Mouse (Mus musculus) CH12.LX (cell line): ENCODE measurements at regions not wholly inside any gene's neighbourhood (a gene's known extent, or its start where the extent isn't known, plus 50 kb on each side); places are given as distances from the start of the nearest gene placed in this dataset.

ENCODE experiments used
- DNase-seq: peaks from one replicate; pipeline ENCODE4 v3.0.0-alpha.2; 2013; ENCODE audit errors: extremely low read depth
- H3K27ac ChIP-seq: 2 replicates; pipeline ENCODE4 v1.5.1; 2012; ENCODE audit warnings: low read depth, mild to moderate bottlenecking, control low read depth, moderate library complexity; ENCODE audit not compliant: insufficient read depth
- H3K27me3 ChIP-seq: replicated peaks from 2 replicates; pipeline ENCODE3; 2012; ENCODE audit warnings: inconsistent platforms
- H3K36me3 ChIP-seq, 2 experiments: replicated peaks in 1 of 2; 2 replicates each; pipeline versions ENCODE3 to v1.6.1; 2012; ENCODE audit warnings: inconsistent platforms in 1 of 2, low read length in 1 of 2, mild to moderate bottlenecking in 1 of 2, mixed read lengths in 1 of 2, moderate library complexity in 1 of 2; ENCODE audit not compliant: control insufficient read depth in 1 of 2, insufficient read depth in 1 of 2
- H3K4me1 ChIP-seq, 2 experiments: 2 replicates each; pipeline ENCODE4 v1.6.1; 2012; ENCODE audit warnings: inconsistent platforms in 1 of 2, moderate library complexity in 1 of 2; ENCODE audit not compliant: insufficient read depth in 2 of 2, control insufficient read depth in 1 of 2
- H3K4me2 ChIP-seq: 2 replicates; pipeline ENCODE4 v1.6.1; 2012; ENCODE audit warnings: low read depth, mild to moderate bottlenecking, control low read depth; ENCODE audit not compliant: poor library complexity, insufficient read depth, severe bottlenecking
- H3K4me3 ChIP-seq, 3 experiments: fragments of 150-350 bp in 1 of 3; sonication (generic) in 1 of 3; replicated peaks in 1 of 3; 2 replicates each; pipeline versions ENCODE3 to v1.5.1; 2011 to 2012; ENCODE audit warnings: low read depth in 2 of 3, low read length in 2 of 3, mild to moderate bottlenecking in 2 of 3, moderate library complexity in 2 of 3, control low read depth in 1 of 3, improper control_type of control experiment in 1 of 3, inconsistent platforms in 1 of 3, mixed read lengths in 1 of 3; ENCODE audit not compliant: poor library complexity in 1 of 3
- H3K79me2 ChIP-seq: replicated peaks from 2 replicates; pipeline ENCODE4 v1.6.1; 2012; ENCODE audit warnings: mild to moderate bottlenecking, moderate library complexity; ENCODE audit not compliant: control insufficient read depth, poor library complexity, insufficient read depth, severe bottlenecking; ENCODE audit errors: extremely low read depth
- H3K9ac ChIP-seq: 2 replicates; pipeline ENCODE4 v1.6.1; 2012; ENCODE audit warnings: low read depth, mild to moderate bottlenecking, control low read depth, moderate library complexity; ENCODE audit not compliant: insufficient read depth
- H3K9me3 ChIP-seq: replicated peaks from 2 replicates; pipeline ENCODE3; 2012; ENCODE audit warnings: low read length, inconsistent platforms, mixed read lengths
- BHLHE40 ChIP-seq: IDR thresholded peaks from 2 replicates; pipeline ENCODE4 v1.6.1; 2011; ENCODE audit warnings: mild to moderate bottlenecking, low read depth, low read length, improper control_type of control experiment
- CHD2 ChIP-seq: IDR thresholded peaks from 2 replicates; pipeline ENCODE4 v1.6.1; 2011; ENCODE audit warnings: low read length, improper control_type of control experiment
- CTCF ChIP-seq, 2 experiments: IDR thresholded peaks in 1 of 2; conservative IDR thresholded peaks in 1 of 2; 2 replicates each; pipeline ENCODE4 v1.5.1; 2011 to 2012; ENCODE audit warnings: low read depth in 2 of 2, low read length in 2 of 2, improper control_type of control experiment in 1 of 2, inconsistent platforms in 1 of 2, mild to moderate bottlenecking in 1 of 2, moderate library complexity in 1 of 2
- EP300 ChIP-seq: IDR thresholded peaks from 2 replicates; pipeline ENCODE4 v1.6.1; 2011; ENCODE audit warnings: low read length, improper control_type of control experiment
- GABPA ChIP-seq: IDR thresholded peaks from 2 replicates; pipeline ENCODE4 v1.6.1; 2012; ENCODE audit warnings: low read depth, low read length, improper control_type of control experiment, inconsistent platforms; ENCODE audit not compliant: insufficient replicate concordance
- HCFC1 ChIP-seq: IDR thresholded peaks from 2 replicates; pipeline ENCODE4 v1.6.1; 2012; ENCODE audit warnings: low read depth, mild to moderate bottlenecking, inconsistent platforms, low read length, improper control_type of control experiment
- IRF4 ChIP-seq: IDR thresholded peaks from 2 replicates; pipeline ENCODE4 v1.6.1; 2014; ENCODE audit warnings: low read depth, mild to moderate bottlenecking, inconsistent platforms, low read length, improper control_type of control experiment
- KAT2A ChIP-seq: IDR thresholded peaks from 2 replicates; pipeline ENCODE4 v1.6.1; 2012; ENCODE audit warnings: low read length, improper control_type of control experiment, inconsistent platforms; ENCODE audit not compliant: insufficient replicate concordance
- MAFK ChIP-seq: IDR thresholded peaks from 2 replicates; pipeline ENCODE4 v1.6.1; 2011; ENCODE audit warnings: low read length, improper control_type of control experiment; ENCODE audit not compliant: insufficient replicate concordance
- MAX ChIP-seq: IDR thresholded peaks from 2 replicates; pipeline ENCODE4 v1.6.1; 2011; ENCODE audit warnings: low read length, improper control_type of control experiment
- MEF2A ChIP-seq: IDR thresholded peaks from 2 replicates; pipeline ENCODE4 v1.6.1; 2014; ENCODE audit warnings: low read depth, mild to moderate bottlenecking, inconsistent platforms, low read length, improper control_type of control experiment, borderline replicate concordance
- MYC ChIP-seq: IDR thresholded peaks from 2 replicates; pipeline ENCODE4 v1.6.1; 2011; ENCODE audit warnings: low read depth, mild to moderate bottlenecking, improper control_type of control experiment, low read length
- NELFE ChIP-seq: IDR thresholded peaks from 2 replicates; pipeline ENCODE4 v1.6.1; 2011; ENCODE audit warnings: low read depth, low read length, improper control_type of control experiment
- NRF1 ChIP-seq: IDR thresholded peaks from 2 replicates; pipeline ENCODE4 v1.6.1; 2014; ENCODE audit warnings: low read depth, mild to moderate bottlenecking, inconsistent platforms, low read length, improper control_type of control experiment, moderate library complexity
- PAX5 ChIP-seq: IDR thresholded peaks from 2 replicates; pipeline ENCODE4 v1.6.1; 2012; ENCODE audit warnings: low read length, inconsistent platforms, mixed read lengths
- POLR2A ChIP-seq: IDR thresholded peaks from 2 replicates; pipeline ENCODE4 v1.6.1; 2011; ENCODE audit warnings: low read depth, mild to moderate bottlenecking, improper control_type of control experiment, low read length
- POLR2AphosphoS2 ChIP-seq: IDR thresholded peaks from 2 replicates; pipeline ENCODE4 v1.6.1; 2011; ENCODE audit warnings: low read depth, low read length, improper control_type of control experiment
- RAD21 ChIP-seq: IDR thresholded peaks from 2 replicates; pipeline ENCODE4 v1.6.1; 2011; ENCODE audit warnings: low read depth, mild to moderate bottlenecking, low read length, improper control_type of control experiment, moderate library complexity
- RCOR1 ChIP-seq: conservative IDR thresholded peaks from 2 replicates; pipeline ENCODE4 v1.6.1; 2012; ENCODE audit warnings: low read depth, mild to moderate bottlenecking, inconsistent platforms, low read length, improper control_type of control experiment
- SIN3A ChIP-seq: IDR thresholded peaks from 2 replicates; pipeline ENCODE4 v1.6.1; 2012; ENCODE audit warnings: low read length, improper control_type of control experiment, inconsistent platforms
- SMC3 ChIP-seq: IDR thresholded peaks from 2 replicates; pipeline ENCODE4 v1.6.1; 2011; ENCODE audit warnings: low read depth, low read length, improper control_type of control experiment
- TCF12 ChIP-seq: IDR thresholded peaks from 2 replicates; pipeline ENCODE4 v1.6.1; 2014; ENCODE audit warnings: low read depth, mild to moderate bottlenecking, inconsistent platforms, low read length, improper control_type of control experiment
- UBTF ChIP-seq: IDR thresholded peaks from 2 replicates; pipeline ENCODE4 v1.6.1; 2012; ENCODE audit warnings: low read depth, mild to moderate bottlenecking, inconsistent platforms, low read length, improper control_type of control experiment, moderate library complexity
- USF2 ChIP-seq: conservative IDR thresholded peaks from 2 replicates; pipeline ENCODE4 v1.6.1; 2011; ENCODE audit warnings: low read depth, low read length, improper control_type of control experiment
- ZC3H11A ChIP-seq: IDR thresholded peaks from 2 replicates; pipeline ENCODE4 v1.6.1; 2012; ENCODE audit warnings: low read depth, mild to moderate bottlenecking, inconsistent platforms, low read length, improper control_type of control experiment
- ZMIZ1 ChIP-seq: IDR thresholded peaks from 2 replicates; pipeline ENCODE4 v1.6.1; 2012; ENCODE audit warnings: low read depth, mild to moderate bottlenecking, inconsistent platforms, low read length, improper control_type of control experiment
- dilution Hi-C: fragments of 300-500 bp; cut with MboI; formaldehyde crosslinking; loops from 2 replicates; pipeline ENCODE4 v1.14.3; 2020; ENCODE audit warnings: low sequenced_read_pairs; ENCODE audit not compliant: extremely low pct_unique_long_range_greater_than_20kb, extremely low pct_ligation_motif_present
- in situ Hi-C: fragments of 300-500 bp; cut with MboI; formaldehyde crosslinking; loops from 3 replicates; pipeline ENCODE4 v1.14.3; 2019; ENCODE audit warnings: low sequenced_read_pairs, low pct_ligation_motif_present, low pct_unique_long_range_greater_than_20kb, mixed read lengths

- H3K4me3 ChIP-seq: no peak overlapping the region
- H3K27ac ChIP-seq: no peak overlapping the region
- H3K79me2 ChIP-seq: no peaks in the 10 kb centered on the region
- in situ Hi-C loops: no loop called here
- peaks cover 37% of the 10 kb centered on the region for H3K9me3 ChIP-seq
- H3K36me3 ChIP-seq: no peaks in the 10 kb centered on the region
- TF ChIP-seq NRF1 (no peak), MEF2A (no peak), MAFK (no peak), CTCF (conservative IDR thresholded peaks at IDR 0.05 in 1 of 2, IDR thresholded peaks at IDR 0.05 in 1 of 2; ENCODE audit: low read depth in 2 of 2, low read length in 2 of 2) (peak; percentile 31 to 40; a peak in 3 of 4 replicates), RAD21 (peak; percentile 18), SIN3A (no peak), PAX5 (no peak), HCFC1 (no peak), SMC3 (peak; percentile 11; the same call in 1 of the 2 replicates), CHD2 (no peak), NELFE (no peak), KAT2A (no peak), MAX (no peak), UBTF (no peak), TCF12 (no peak), MYC (no peak), RCOR1 (no peak), EP300 (no peak), ZMIZ1 (no peak), GABPA (no peak)
- TF ChIP-seq, all 38 proteins: peak for 3
- dilution Hi-C loops: no loop called here
- H3K9ac ChIP-seq: no peak overlapping the region
- H3K4me2 ChIP-seq: no peak overlapping the region
- no peaks in the 10 kb centered on the region for H3K4me1 ChIP-seq
- no peaks in the 10 kb centered on the region for H3K27me3 ChIP-seq
- DNase-seq: peak; percentile 7
These were observed 3623.3 kb upstream of the Gm7489 start for GRCm38 (mm10) chr15:50261245-50261872.

- in situ Hi-C loops (no loop called here), dilution Hi-C loops (no loop called here)
- no peak for DNase-seq
- Histone ChIP-seq H3K4me2 (no peak overlapping the region), H3K36me3 (no peaks in the 10 kb centered on the region), H3K27ac (no peak overlapping the region), H3K4me1 (no peaks in the 10 kb centered on the region), H3K9ac (no peak overlapping the region), H3K4me3 (no peak overlapping the region), H3K79me2 (no peaks in the 10 kb centered on the region), H3K9me3 (peaks cover 24% of the 10 kb centered on the region), H3K27me3 (no peaks in the 10 kb centered on the region)
- TF ChIP-seq CHD2: no peak
- no peak for TF ChIP-seq POLR2AphosphoS2
- TF ChIP-seq ZMIZ1: no peak
- no peak for TF ChIP-seq USF2
- no peak for TF ChIP-seq IRF4
- TF ChIP-seq RCOR1: no peak
- TF ChIP-seq ZC3H11A: no peak
- no peak for TF ChIP-seq POLR2A
- no peak for TF ChIP-seq BHLHE40
These were observed 3617.2 kb upstream of the Gm7489 start for GRCm38 (mm10) chr15:50267542-50267941.
